Mouse (Mus musculus) G1E-ER4 (cell line): Measurements from ENCODE around the gene Nupr1. TPM values are rescaled to one million over a fixed set of nuclear protein-coding genes. Genes with fewer than 3 reads are reported as not detected.

Experiments used
- GATA1 ChIP-seq: IDR thresholded peaks from one replicate; pipeline ENCODE4 v1.8.0; 2012; ENCODE audit warnings: low read length, inconsistent platforms
- polyA plus RNA-seq: library from polyadenylated mRNA; stranded (reverse); fragments of >175 nt; gene quantifications from 2 replicates; pipeline ENCODE4 v1.2.3, GENCODE M21; 2012

Nupr1 gene
- polyA plus RNA-seq, 1 experiment = 5.6 TPM

DNA sequence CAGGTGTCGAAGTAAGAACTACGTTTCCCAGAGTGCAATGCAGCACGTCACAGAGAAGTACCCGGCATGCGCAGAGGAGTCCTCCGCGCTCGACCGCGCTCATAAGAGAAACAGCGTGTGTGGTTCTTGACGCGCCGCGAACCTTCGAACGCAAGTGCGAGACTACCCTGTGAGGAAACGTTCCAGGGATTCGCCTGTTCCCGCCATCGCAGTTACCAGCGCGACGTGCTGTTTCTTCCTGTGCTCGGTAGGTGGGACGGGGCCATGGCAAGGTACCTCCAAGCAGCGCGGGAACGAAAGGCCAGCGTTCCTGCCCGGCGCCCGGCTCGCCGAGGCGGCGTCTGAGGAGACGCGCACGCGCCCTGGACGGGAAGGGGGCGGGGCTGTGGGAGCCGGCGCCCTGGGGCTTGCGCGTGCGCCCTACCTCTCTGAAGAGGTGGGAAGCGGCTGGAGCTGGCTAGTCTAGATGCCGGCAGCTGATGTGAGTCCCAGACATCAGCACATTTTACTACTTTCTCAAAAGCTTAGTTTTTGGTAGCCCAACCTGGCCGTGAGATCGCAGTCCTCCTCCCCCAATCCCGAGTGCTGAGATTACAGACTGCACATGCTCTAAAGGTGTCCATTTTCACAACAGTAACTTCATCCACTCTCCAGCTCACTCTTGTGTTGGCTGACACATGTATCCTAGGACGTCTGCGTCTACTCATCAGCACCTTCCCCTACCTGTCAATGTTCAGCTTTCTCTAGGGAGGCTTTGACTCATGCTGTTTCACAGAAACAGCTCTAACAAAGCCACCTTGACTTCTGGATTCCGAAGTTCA lies 18.8 kb upstream of the Nupr1 start, which contains the start of gene Sgf29:
Sgf29 (plus strand) TSS at position 79 of the 821 bp plus-strand sequence.
- TF ChIP-seq GATA1 = no peak

GRCm38 (mm10) chr7:126648486-126648885 lies 17.8 kb upstream of the Nupr1 start:
- no peak for TF ChIP-seq GATA1

DNA sequence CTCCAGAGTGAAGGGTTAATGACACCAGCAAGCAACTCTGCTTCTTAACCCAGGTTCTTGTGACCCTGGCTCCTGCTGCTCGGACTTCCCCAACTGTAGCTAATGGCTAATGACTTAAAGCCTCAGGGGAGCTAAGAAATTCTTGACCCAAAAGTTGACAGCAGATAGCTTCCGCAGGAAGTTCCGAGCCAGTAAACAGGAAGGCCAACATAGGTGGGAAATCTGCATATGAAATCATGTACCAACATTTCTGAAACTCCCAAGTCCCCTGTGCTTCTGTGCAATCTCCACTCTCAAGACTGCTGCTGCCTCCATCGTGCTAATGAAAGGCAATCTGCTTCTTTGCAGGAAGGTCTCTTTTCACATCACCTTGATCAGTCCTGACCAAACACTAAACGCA lies 15.0 kb upstream of the Nupr1 start:
- no peak for TF ChIP-seq GATA1

- peak; percentile 31 for TF ChIP-seq GATA1
Measured at GRCm38 (mm10) chr7:126644914-126645313, 14.3 kb upstream of the Nupr1 start.

- TF ChIP-seq GATA1 = no peak
Measured at GRCm38 (mm10) chr7:126644345-126644744, 13.7 kb upstream of the Nupr1 start.

- TF ChIP-seq GATA1 = no peak
Measured at GRCm38 (mm10) chr7:126642545-126643243, 12.0 kb upstream of the Nupr1 start.

- TF ChIP-seq GATA1 = no peak
Measured at GRCm38 (mm10) chr7:126636733-126637520, 6.3 kb upstream of the Nupr1 start.

GRCm38 (mm10) chr7:126635375-126635774 lies 4.7 kb upstream of the Nupr1 start:
- no peak for TF ChIP-seq GATA1

- peak; percentile 40 for TF ChIP-seq GATA1
Measured at GRCm38 (mm10) chr7:126632478-126632877, 1.8 kb upstream of the Nupr1 start.

DNA sequence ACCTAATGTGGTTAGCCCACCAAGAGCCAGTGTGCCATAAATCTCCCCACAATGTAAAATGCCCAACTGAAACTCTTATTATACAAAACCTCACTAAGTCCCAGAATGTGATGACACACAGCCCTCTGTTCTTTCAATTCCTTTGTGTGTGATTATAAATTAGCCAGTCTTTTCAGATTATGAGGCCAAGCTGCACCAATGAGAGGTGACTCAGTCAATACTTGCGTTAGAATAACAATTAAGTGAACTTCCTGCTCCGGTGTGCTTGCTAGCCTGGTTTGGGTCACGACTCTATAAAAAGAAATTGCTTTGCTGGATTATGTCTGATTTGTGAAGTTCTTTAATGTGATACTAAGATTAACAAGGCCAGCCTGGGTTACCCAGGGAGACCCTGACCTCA lies 746 bp downstream of the Nupr1 start:
- no peak for TF ChIP-seq GATA1

DNA sequence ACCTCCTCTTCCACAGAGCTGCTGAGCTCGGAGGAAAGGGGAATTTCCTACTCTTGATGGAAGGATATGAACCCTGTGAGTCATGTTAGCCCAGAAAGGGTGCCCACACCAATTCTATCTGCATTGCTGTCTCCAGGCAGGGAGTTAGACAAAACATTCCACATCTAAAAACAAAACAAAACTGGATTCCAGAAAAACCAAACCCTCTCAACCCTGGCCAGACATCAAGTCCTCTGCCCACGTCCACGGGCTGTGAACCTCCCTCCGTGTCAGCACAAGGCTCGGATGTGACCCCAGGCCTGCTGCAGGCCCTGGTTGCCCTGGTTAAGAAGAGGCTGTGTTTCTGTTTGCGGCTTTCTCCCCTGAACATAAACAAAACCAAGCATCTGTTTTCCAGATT lies 2.5 kb downstream of the Nupr1 start:
- TF ChIP-seq GATA1 = no peak

- TF ChIP-seq GATA1 = no peak
Measured at GRCm38 (mm10) chr7:126625807-126626600, 4.7 kb downstream of the Nupr1 start.

GRCm38 (mm10) chr7:126625369-126625768 lies 5.3 kb downstream of the Nupr1 start:
- TF ChIP-seq GATA1 = no peak

DNA sequence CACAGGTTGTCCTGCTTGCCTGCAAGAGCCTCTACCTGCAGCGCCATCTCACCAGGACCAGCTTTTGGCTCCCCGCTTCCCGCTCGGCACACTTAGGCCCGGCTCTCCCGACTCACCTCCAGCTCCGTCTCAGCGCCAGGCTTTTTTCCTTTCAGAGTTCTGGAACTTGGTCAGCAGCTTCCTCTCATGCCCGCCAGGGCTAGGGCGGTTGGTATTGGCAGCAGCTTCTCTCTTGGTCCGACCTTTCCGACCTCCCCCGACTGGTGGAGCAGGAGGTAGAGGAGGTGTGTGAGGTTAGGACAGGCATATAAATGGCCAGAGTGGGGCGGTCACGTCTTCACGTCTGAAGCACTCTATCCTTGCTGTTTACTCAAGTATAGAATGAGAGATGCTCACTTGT lies 5.9 kb downstream of the Nupr1 start:
- no peak for TF ChIP-seq GATA1

GRCm38 (mm10) chr7:126623381-126623780 lies 7.3 kb downstream of the Nupr1 start:
- peak; percentile 15 for TF ChIP-seq GATA1
